8 mouse cellular contexts compared by ENCODE assay signal in genomic region chr15:82416797-82417789, GRCm38 (mm10). TPM values are rescaled to one million over a fixed set of nuclear protein-coding genes. Genes with fewer than 3 reads are reported as not detected.
DNase-seq lines count a peak whose midpoint lies in the region; ATAC-seq and TF ChIP-seq lines count a peak whose summit lies in the region.

No protein-coding gene starts in this region.

- H3K27me3 ChIP-seq in forebrain, embryonic 15.5 days, result no peaks in the 10 kb centered on the region
- no peaks in the 10 kb centered on the region for H3K27me3 ChIP-seq in liver, postnatal 0 days (ENCODE audit: insufficient read depth, low read length)
- H3K27me3 ChIP-seq in neural tube, embryonic 14.5 days (ENCODE audit: control insufficient read depth, insufficient read depth, low read length), result no peaks in the 10 kb centered on the region
- H3K27me3 ChIP-seq in testis, adult 2 months (ENCODE audit: control insufficient read depth, insufficient read depth, low read length), result no peaks in the 10 kb centered on the region

- TF ChIP-seq POLR2A in testis, adult 2 months (IDR thresholded peaks at IDR 0.05; ENCODE audit: control insufficient read depth, low read depth, low read length), result no peak

- peak; percentile 69 for DNase-seq in ES-CJ7 (ENCODE audit: low read depth, low spot score)
- DNase-seq in cerebellum, adult 11 months, result peak; percentile 86
- DNase-seq in heart, postnatal 14 days, result peak; percentile 84 to 87
- peak; percentile 92 for DNase-seq in layer of hippocampus, adult 11-12 months (ENCODE audit: low spot score)
- DNase-seq in liver, postnatal 0 days, result peak; percentile 75

- H3K27ac ChIP-seq in forebrain, embryonic 15.5 days (replicated peaks), result no peak overlapping the region
- H3K27ac ChIP-seq in liver, postnatal 0 days (ENCODE audit: low read depth), result no peak overlapping the region
- no peak overlapping the region for H3K27ac ChIP-seq in neural tube, embryonic 14.5 days (ENCODE audit: low read depth, low read length)
- no peak overlapping the region for H3K27ac ChIP-seq in testis, adult 2 months (ENCODE audit: control insufficient read depth, insufficient read depth, low read depth, low read length)

- peaks cover 7% of the 10 kb centered on the region; the same call in 1 of the 2 replicates for H3K4me1 ChIP-seq in forebrain, embryonic 15.5 days
- peaks cover 6% of the 10 kb centered on the region for H3K4me1 ChIP-seq in liver, postnatal 0 days (ENCODE audit: insufficient read depth)
- 0 out of 2 replicates have a peak, but pooled peaks cover 3% of the 10 kb centered on the region for H3K4me1 ChIP-seq in neural tube, embryonic 14.5 days (ENCODE audit: control insufficient read depth, insufficient read depth, low read length)
- no peaks in the 10 kb centered on the region for H3K4me1 ChIP-seq in testis, adult 2 months (ENCODE audit: control insufficient read depth, insufficient read depth, low read length)

- H3K9me3 ChIP-seq in forebrain, embryonic 15.5 days, result no peaks in the 10 kb centered on the region
- no peaks in the 10 kb centered on the region for H3K9me3 ChIP-seq in liver, postnatal 0 days (ENCODE audit: low read length)
- H3K9me3 ChIP-seq in neural tube, embryonic 14.5 days (ENCODE audit: control insufficient read depth, low read length), result no peaks in the 10 kb centered on the region

- TF ChIP-seq EP300 in liver, postnatal 0 days (IDR thresholded peaks at IDR 0.05; ENCODE audit: low read depth), result no peak

- TF ChIP-seq CTCF in liver, postnatal 0 days (IDR thresholded peaks at IDR 0.05; ENCODE audit: low read depth), result peak; percentile 88
- TF ChIP-seq CTCF in testis, adult 2 months (IDR thresholded peaks at IDR 0.05; ENCODE audit: control insufficient read depth, insufficient read depth, insufficient replicate concordance, low read depth, low read length), result peak; percentile 79; the same call in 1 of the 2 replicates

- H3K4me2 ChIP-seq in forebrain, embryonic 15.5 days (replicated peaks), result no peak overlapping the region
- 0 out of 2 replicates have a peak overlapping the region, but pooled peaks have one; percentile 22 for H3K4me2 ChIP-seq in liver, postnatal 0 days (ENCODE audit: low read depth, low read length)
- H3K4me2 ChIP-seq in neural tube, embryonic 14.5 days (ENCODE audit: low read depth, low read length), result peak overlapping the region; percentile 12; the same call in 1 of the 2 replicates

- H3K9ac ChIP-seq in forebrain, embryonic 15.5 days (replicated peaks), result no peak overlapping the region
- no peak overlapping the region for H3K9ac ChIP-seq in liver, postnatal 0 days (replicated peaks)
- H3K9ac ChIP-seq in neural tube, embryonic 14.5 days (replicated peaks; ENCODE audit: low read depth, low read length), result no peak overlapping the region

- peak; percentile 55; the same call in 1 of the 2 replicates for ATAC-seq in forebrain, embryonic 15.5 days (replicated peaks)
- peak; percentile 93 for ATAC-seq in liver, postnatal 0 days
- peak; percentile 88; the same call in 1 of the 2 replicates for ATAC-seq in neural tube, embryonic 14.5 days (ENCODE audit: low read depth)

- no peaks in the 10 kb centered on the region for H3K36me3 ChIP-seq in forebrain, embryonic 15.5 days
- H3K36me3 ChIP-seq in liver, postnatal 0 days (replicated peaks; ENCODE audit: insufficient read depth, low read length), result no peaks in the 10 kb centered on the region
- H3K36me3 ChIP-seq in neural tube, embryonic 14.5 days (ENCODE audit: control insufficient read depth, insufficient read depth, low read length), result no peaks in the 10 kb centered on the region
- no peaks in the 10 kb centered on the region for H3K36me3 ChIP-seq in testis, adult 2 months (ENCODE audit: control insufficient read depth, insufficient read depth, low read length)

- intact Hi-C loops in heart, postnatal 14 days (cut with DNase I), result loop anchor here (2.0 kb wide), 3 partner anchors 34 to 150 kb away; partner anchors contain the start of gene Ndufa6

- 23% methylated on average over 16 of the region's 16 CpGs for WGBS in forebrain, embryonic 15.5 days
- WGBS in liver, postnatal 0 days (ENCODE audit: insufficient replicate concordance), result 40% methylated on average over 16 of the region's 16 CpGs
- WGBS in neural tube, embryonic 14.5 days, result 25% methylated on average over 16 of the region's 16 CpGs

- no peak overlapping the region for H3K4me3 ChIP-seq in forebrain, embryonic 15.5 days
- H3K4me3 ChIP-seq in liver, postnatal 0 days (ENCODE audit: low read depth, low read length), result no peak overlapping the region
- no peak overlapping the region for H3K4me3 ChIP-seq in neural tube, embryonic 14.5 days (ENCODE audit: low read depth, low read length)
- H3K4me3 ChIP-seq in testis, adult 2 months (ENCODE audit: control insufficient read depth, low read depth, low read length), result no peak overlapping the region

RNA-seq across cellular contexts. Expression of gene Cyp2d10, which starts 10.1 kb away (rescaled TPM):
- polyA plus RNA-seq in forebrain, embryonic 15.5 days (2015; fragmentation: Nextera tagmentation; extraction: Ambion mirVana), result 0.46 TPM in 1 of 2 replicates, not detected in the other
- under 1 TPM in 1 of 2 experiments, not detected in 1; 0.43 TPM for total RNA-seq in heart, postnatal 14 days (2021)
- polyA plus RNA-seq in liver, postnatal 0 days (2015; fragmentation: Nextera tagmentation; extraction: Ambion mirVana), result 384 and 387 TPM in 2 replicates
- polyA plus RNA-seq in neural tube, embryonic 14.5 days (2014; fragmentation: Nextera tagmentation; extraction: Ambion mirVana), result not detected in 2 replicates
- 0.10 TPM in 1 of 2 replicates, not detected in the other for polyA plus RNA-seq in testis, adult 2 months (2012; rRNA removed)

RNA-seq across cellular contexts. Expression of gene Cyp2d9, which starts 16.1 kb away (rescaled TPM):
- polyA plus RNA-seq in forebrain, embryonic 15.5 days (2015; fragmentation: Nextera tagmentation; extraction: Ambion mirVana), result not detected in 2 replicates
- not detected for total RNA-seq in heart, postnatal 14 days (2021)
- 216 and 246 TPM in 2 replicates for polyA plus RNA-seq in liver, postnatal 0 days (2015; fragmentation: Nextera tagmentation; extraction: Ambion mirVana)
- polyA plus RNA-seq in neural tube, embryonic 14.5 days (2014; fragmentation: Nextera tagmentation; extraction: Ambion mirVana), result not detected in 2 replicates
- polyA plus RNA-seq in testis, adult 2 months (2012; rRNA removed), result not detected in 2 replicates

RNA-seq across cellular contexts. Expression of gene Cyp2d11, which starts 23.3 kb away (rescaled TPM):
- polyA plus RNA-seq in forebrain, embryonic 15.5 days (2015; fragmentation: Nextera tagmentation; extraction: Ambion mirVana), result not detected in 2 replicates
- total RNA-seq in heart, postnatal 14 days (2021), result not detected
- 0.20 and 0.25 TPM in 2 replicates for polyA plus RNA-seq in liver, postnatal 0 days (2015; fragmentation: Nextera tagmentation; extraction: Ambion mirVana)
- not detected in 2 replicates for polyA plus RNA-seq in neural tube, embryonic 14.5 days (2014; fragmentation: Nextera tagmentation; extraction: Ambion mirVana)
- polyA plus RNA-seq in testis, adult 2 months (2012; rRNA removed), result not detected in 2 replicates

RNA-seq across cellular contexts. Expression of gene Cyp2d22, which starts 37.0 kb away (rescaled TPM):
- 1.9 and 2.7 TPM in 2 replicates for polyA plus RNA-seq in forebrain, embryonic 15.5 days (2015; fragmentation: Nextera tagmentation; extraction: Ambion mirVana)
- total RNA-seq in heart, postnatal 14 days (2021), result 10 to 100 TPM; 21.9 to 25.7 TPM
- 42.0 and 44.9 TPM in 2 replicates for polyA plus RNA-seq in liver, postnatal 0 days (2015; fragmentation: Nextera tagmentation; extraction: Ambion mirVana)
- 0.99 and 1.8 TPM in 2 replicates for polyA plus RNA-seq in neural tube, embryonic 14.5 days (2014; fragmentation: Nextera tagmentation; extraction: Ambion mirVana)
- 9.9 and 11.0 TPM in 2 replicates for polyA plus RNA-seq in testis, adult 2 months (2012; rRNA removed)

Comparison
In these comparisons a context has a peak if more than half of its experiments do, and no peak if none do; other contexts are left out.
1. RNA of gene Cyp2d10, which starts 10.1 kb away (polyA plus RNA-seq): 384 to 387 TPM in liver, postnatal 0 days; 0.46 TPM in forebrain, embryonic 15.5 days, not detected in neural tube, embryonic 14.5 days and 0.10 TPM in testis, adult 2 months; every median in the first group is over 100 times any median in the second.
2. RNA of gene Cyp2d9, which starts 16.1 kb away (polyA plus RNA-seq): 216 to 246 TPM in liver, postnatal 0 days; not detected in neural tube, embryonic 14.5 days, not detected in forebrain, embryonic 15.5 days and not detected in testis, adult 2 months; every median in the first group is over 100 times any median in the second.
3. Peak in every context shown above with its lines, with median percentiles within 50 percentile points of each other: DNase-seq and ATAC-seq.